Mouse (Mus musculus) layer of hippocampus, adult 11-12 months (tissue): ENCODE measurements around the gene Btbd2.
A peak's percentile ranks its signal among the peaks of the same experiment; 100 is the strongest.
"Not testable (repeated sequence)": the region's sequence is repeated elsewhere in the genome, so short reads cannot be mapped to it uniquely, and the experiment has no call there.

ENCODE experiments used
- DNase-seq: peaks from one replicate; pipeline ENCODE4 v3.0.0; 2022; ENCODE audit warnings: low spot score

Gene Btbd2

DNA sequence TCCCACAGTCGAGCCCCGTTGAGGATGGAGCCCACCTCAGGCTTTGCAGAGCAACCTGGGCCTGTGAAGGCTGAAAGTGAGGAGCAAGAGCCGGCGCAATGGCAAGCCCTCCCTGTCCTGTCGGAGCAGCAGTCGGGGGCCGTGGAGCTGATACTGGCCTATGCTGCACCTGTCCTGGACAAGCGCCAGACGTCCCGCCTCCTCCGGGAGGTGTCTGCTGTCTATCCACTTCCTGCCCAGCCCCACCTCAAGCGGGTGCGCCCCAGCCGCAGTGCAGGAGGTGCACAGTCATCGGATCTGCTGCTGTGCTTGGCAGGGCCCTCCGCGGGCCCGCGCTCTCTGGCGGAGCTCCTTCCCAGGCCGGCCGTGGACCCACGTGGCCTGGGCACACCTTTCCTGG lies 50.6 kb downstream of the Btbd2 start:
- no peak for DNase-seq

DNA sequence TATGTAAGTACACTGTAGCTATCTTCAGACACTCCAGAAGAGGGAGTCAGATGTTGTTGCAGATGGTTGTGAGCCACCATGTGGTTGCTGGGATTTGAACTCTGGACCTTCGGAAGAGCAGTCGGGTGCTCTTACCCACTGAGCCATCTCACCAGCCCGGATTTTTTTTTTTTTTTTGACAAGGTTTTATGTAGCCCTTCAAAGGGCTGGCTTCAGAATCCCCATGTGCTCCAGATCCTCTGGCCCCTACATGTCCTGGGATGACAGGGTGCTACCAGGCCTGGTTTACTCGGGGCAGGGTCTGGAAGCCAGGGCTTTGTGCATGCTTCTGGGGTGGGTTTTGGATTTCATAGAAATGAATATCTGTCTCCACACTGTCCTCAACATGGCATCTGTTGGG lies 51.1 kb downstream of the Btbd2 start, which contains the start of gene Gm49322:
Gene Gm49322, plus strand, starts transcription at position 301 of the 400 bp plus-strand sequence.
- DNase-seq, result not testable (repeated sequence)

DNA sequence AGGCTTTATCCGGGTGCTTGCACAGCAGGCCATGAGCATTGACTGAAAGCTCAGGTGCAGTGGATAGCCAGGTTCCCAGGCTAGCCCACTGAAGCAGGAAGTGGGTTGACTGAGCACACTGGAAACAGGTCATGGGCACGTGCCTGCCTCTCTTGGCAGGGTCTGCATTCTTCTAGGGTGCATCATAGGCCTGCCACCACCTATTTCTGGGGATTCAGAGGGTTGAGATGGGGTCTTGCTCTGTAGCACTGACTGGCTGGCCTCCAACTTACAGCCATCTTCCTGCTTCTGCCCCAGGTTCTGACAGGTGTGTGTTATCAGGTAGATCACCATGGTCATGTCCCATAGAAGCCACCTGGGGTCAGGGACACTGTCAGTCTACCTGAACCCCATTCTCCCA lies 51.9 kb downstream of the Btbd2 start:
- DNase-seq, result no peak

DNA sequence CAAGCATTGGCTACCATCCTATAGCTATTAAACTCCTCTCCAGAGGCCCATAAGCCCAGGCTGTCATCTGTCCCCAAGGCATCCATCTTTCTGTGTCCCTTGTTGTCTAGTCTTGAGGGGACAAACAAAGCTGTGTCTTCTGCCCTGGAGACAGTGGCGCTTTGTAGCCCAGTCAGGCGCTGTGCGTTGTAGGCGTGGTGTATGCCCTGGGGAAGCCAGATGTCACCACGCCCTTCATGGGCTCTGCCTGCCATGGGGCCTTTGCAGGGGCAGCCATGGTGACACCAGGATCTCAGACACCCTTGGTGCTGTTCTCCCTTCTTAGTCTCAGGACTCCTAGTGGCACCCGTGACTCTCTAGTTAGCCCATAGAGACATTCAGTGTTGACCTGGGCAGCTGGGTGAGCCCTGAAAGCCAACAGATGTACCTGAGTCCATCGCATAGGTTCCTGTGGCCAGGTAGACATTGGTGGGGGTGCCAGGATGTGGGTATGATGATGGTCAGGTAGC lies 52.8 kb downstream of the Btbd2 start:
- DNase-seq, result no peak

DNA sequence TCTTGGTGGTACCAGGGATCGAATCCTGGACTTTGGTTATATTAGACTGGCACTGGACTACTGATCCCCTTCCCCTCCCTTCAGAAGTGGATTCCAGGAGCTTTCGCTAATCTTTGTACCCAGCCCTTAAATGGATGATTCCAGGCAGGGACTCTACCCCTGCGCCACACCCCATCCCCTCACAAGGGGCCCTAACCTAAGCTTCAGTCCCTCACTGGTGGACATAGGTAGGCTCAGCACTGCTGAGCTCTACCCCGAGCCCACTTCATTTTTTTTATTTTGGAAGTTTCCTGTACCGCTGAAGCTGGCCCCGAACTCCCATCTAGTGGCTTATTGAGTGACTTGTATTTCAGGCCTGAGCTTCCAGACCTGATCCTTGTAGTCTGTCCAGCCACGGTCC lies 53.5 kb downstream of the Btbd2 start:
- no peak for DNase-seq

DNA sequence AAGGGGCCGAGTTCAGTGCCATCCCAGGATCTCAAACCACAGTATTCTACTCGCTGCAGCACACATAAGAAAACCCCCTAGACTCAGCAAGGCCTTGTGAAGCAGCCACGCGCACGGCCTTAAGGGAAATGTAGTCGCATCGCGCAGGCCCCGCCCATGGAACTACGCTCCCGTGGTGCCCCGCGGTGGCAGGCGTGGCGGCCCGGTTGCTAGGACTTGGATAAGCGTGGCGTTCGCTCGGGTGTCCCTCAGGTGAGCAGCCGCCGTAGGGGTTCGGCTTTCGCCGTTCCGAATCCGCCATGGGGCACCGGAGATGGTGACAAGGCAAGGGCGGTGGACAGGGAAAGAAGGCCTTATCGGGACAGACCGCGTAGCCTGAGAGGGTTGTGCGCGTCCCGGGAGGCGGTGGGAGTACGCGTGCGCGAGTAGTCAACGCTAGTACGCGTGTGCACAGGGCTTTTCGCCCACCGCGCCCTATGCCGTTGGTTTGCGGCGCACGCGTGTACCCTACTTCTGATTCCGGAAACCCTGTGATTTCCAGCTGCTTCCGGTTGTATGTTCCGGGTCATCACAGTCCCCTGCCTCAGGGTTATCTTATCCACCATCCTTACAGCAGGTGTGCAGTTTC lies 54.1 kb downstream of the Btbd2 start, which contains the start of the genes Scamp4 and Adat3:
Gene Scamp4, plus strand, starts transcription at position 175 of the 628 bp plus-strand sequence.
Gene Adat3, plus strand, starts transcription at position 183 of the 628 bp plus-strand sequence.
- peak; percentile 96 for DNase-seq

DNA sequence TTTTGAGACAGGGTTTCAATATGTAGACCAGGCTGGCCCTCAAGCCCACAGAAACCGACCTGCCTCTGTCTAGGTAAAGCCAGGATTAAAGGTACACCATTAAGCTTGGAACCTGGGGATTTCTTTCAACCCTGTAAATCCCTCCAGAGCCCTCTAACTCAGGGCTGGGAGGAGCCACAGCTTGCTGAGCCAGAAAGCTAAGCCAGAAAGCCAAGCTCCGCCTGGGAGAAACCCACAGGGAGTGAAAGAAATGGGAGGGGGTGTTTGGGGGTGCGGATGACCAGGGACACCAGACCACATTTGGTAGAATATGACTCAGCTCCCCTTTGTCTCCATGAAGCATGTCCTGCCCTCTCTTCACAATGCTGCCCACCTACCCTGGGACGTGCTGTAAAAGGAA lies 60.6 kb downstream of the Btbd2 start:
- DNase-seq, result no peak
